Mouse (Mus musculus): ENCODE results near the gene Pax2.

The Pax2 gene

GRCm38 (mm10) chr19:44755693-44756420 lies at the start of gene Pax2:
Gene Pax2 (plus strand): TSS chr19:44756045.
- ChIA-PET CTCF (interaction anchor here (0.6 to 3.9 kb wide), 30 partner anchors 12 to 509 kb away, joined by 3 to 33 read pairs (median 4); no protein-coding TSS in a partner anchor), POLR2A (interaction anchor here in 2 of 4 experiments (0.7 to 1.8 kb wide), 6 partner anchors 15 to 462 kb away, joined by 3 to 5 read pairs (median 4); partner anchors contain the start of genes Hif1an (in 1 of the 2) and Scd2 (in 1 of the 2))

- POLR2A ChIA-PET: interaction anchor here in 2 of 4 experiments (0.9 to 1.5 kb wide), 2 partner anchors 9 kb away, joined by 3 to 4 read pairs; no protein-coding TSS in a partner anchor
- CTCF ChIA-PET: no interaction called here
Observed at GRCm38 (mm10) chr19:44708885-44709284, 47.0 kb upstream of the Pax2 start.

DNA sequence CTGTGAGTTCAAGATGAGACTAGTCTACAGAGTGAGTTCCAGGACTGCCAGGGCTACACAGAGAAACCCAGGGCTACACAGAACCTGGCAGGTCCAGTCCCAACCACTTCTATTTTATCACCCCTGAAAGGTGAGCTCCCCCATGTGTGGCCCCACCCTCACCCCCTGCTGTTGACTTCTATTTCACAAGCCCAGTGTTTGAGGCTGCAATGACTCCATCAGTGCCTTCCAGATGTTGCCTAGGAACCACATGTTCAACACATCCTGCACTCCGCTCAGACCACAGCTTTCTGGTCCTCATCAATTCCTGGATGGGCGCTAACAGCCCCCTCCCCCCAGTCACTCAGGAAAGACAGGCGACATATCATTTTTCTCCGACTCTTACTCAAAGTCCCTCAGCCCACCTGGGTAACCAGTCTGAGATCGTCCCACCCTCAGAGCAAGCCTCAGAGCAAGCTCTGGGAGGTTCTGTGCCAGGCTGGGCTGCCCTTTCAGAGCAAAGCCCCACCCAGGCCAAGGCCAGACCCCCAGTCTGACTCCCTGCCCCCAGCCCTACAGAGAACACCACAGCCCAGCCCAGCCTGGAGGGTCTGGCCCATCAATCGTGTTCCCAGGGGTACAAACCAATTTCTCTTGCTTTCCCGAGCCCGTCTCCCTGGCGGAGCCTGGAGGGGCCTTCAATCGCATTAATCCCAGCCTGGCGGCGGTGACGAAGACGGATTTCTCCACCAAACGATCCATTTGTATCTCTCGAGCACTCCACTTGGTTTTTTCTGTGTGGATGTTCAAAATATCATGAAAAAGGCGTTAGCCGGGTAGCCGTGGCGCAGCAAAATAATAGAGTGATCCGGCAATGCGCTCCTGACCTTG lies 38.9 kb upstream of the Pax2 start:
- POLR2A ChIA-PET: interaction anchor here in 3 of 4 experiments (0.6 to 1.8 kb wide), 11 partner anchors 9 to 330 kb away, joined by 3 to 8 read pairs (median 3); partner anchors contain the start of gene Sfxn3 (in 1 of the 3)
- CTCF ChIA-PET: interaction anchor here in 3 of 4 experiments (0.6 to 1.9 kb wide), 5 partner anchors 28 to 314 kb away, joined by 3 to 6 read pairs (median 5); no protein-coding TSS in a partner anchor

GRCm38 (mm10) chr19:44719292-44720193 lies 36.3 kb upstream of the Pax2 start:
- CTCF ChIA-PET: interaction anchor here (0.6 to 1.6 kb wide), 16 partner anchors 12 to 1672 kb away, joined by 3 to 8 read pairs (median 3); no protein-coding TSS in a partner anchor
- POLR2A ChIA-PET: interaction anchor here (0.6 to 2.3 kb wide), 31 partner anchors 10 to 426 kb away, joined by 3 to 17 read pairs (median 3); partner anchors contain the start of genes Kazald1 (in 1 of the 4), Scd2 (in 1 of the 4) and Slf2 (in 1 of the 4)

GRCm38 (mm10) chr19:44720194-44720521 lies 35.7 kb upstream of the Pax2 start:
- ChIA-PET POLR2A (interaction anchor here (0.6 to 2.3 kb wide), 33 partner anchors 10 to 426 kb away, joined by 3 to 17 read pairs (median 3); partner anchors contain the start of genes Kazald1 (in 1 of the 4), Scd2 (in 1 of the 4) and Slf2 (in 1 of the 4)), CTCF (interaction anchor here (0.6 to 1.6 kb wide), 14 partner anchors 14 to 1671 kb away, joined by 3 to 8 read pairs (median 4); no protein-coding TSS in a partner anchor)

- CTCF ChIA-PET: interaction anchor here in 1 of 4 experiments (0.6 to 1.2 kb wide), 3 partner anchors 9 to 333 kb away, joined by 3 to 7 read pairs (median 5); no protein-coding TSS in a partner anchor
- POLR2A ChIA-PET: interaction anchor here in 3 of 4 experiments (0.5 to 3.6 kb wide), 10 partner anchors 8 to 351 kb away, joined by 3 to 9 read pairs (median 3); no protein-coding TSS in a partner anchor
Observed at GRCm38 (mm10) chr19:44723611-44724440, 32.0 kb upstream of the Pax2 start.

- CTCF ChIA-PET: no interaction called here
- POLR2A ChIA-PET: interaction anchor here in 2 of 4 experiments (0.7 to 3.6 kb wide), 5 partner anchors 10 to 48 kb away, joined by 3 to 9 read pairs (median 4); no protein-coding TSS in a partner anchor
Observed at GRCm38 (mm10) chr19:44725951-44726791, 29.7 kb upstream of the Pax2 start.

- CTCF ChIA-PET: interaction anchor here in 2 of 4 experiments (0.7 to 1.6 kb wide), 4 partner anchors 41 to 427 kb away, joined by 3 to 4 read pairs (median 3); no protein-coding TSS in a partner anchor
Observed at GRCm38 (mm10) chr19:44734116-44734515, 21.7 kb upstream of the Pax2 start.

GRCm38 (mm10) chr19:44734682-44735081 lies 21.2 kb upstream of the Pax2 start:
- CTCF ChIA-PET: interaction anchor here in 2 of 4 experiments (0.9 to 1.6 kb wide), 3 partner anchors 42 to 426 kb away, joined by 3 to 4 read pairs (median 3); no protein-coding TSS in a partner anchor
- POLR2A ChIA-PET: interaction anchor here in 2 of 4 experiments (0.7 to 1.0 kb wide), 3 partner anchors 14 to 1226 kb away, joined by 3 to 7 read pairs (median 3); no protein-coding TSS in a partner anchor

More at GRCm38 (mm10) chr19:44734116-44734515, 21.7 kb upstream of the Pax2 start:
- POLR2A ChIA-PET: interaction anchor here in 2 of 4 experiments (0.6 to 1.0 kb wide), 5 partner anchors 14 to 134 kb away, joined by 3 to 8 read pairs (median 3); no protein-coding TSS in a partner anchor

DNA sequence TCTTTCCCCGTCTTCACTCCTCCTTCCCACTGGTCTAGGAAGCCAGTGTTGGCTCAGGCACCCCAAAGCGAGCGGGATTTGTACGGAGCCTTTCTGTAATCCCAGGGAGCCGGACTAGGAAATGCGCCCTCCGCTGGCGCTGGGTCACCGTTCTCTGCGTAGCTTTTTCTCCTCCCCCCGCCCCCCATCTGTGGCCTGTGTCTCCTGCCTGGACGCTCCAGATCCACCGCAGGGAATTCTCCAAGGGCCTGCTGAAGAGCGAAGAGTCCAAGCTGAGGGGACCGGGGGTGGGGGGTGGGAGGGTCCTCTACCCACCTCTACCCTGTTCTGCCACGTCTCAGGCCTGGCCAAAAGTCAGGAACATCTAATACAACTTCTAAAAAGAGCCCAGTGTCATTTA lies 15.5 kb upstream of the Pax2 start:
- ChIA-PET POLR2A (interaction anchor here in 2 of 4 experiments (0.9 to 1.1 kb wide), 3 partner anchors 21 to 95 kb away, joined by 3 read pairs; no protein-coding TSS in a partner anchor), CTCF (interaction anchor here (0.6 to 1.5 kb wide), 12 partner anchors 15 to 153 kb away, joined by 3 to 5 read pairs (median 3); partner anchors contain the start of gene Pax2 (in 1 of the 4))

- ChIA-PET CTCF (no interaction called here), POLR2A (interaction anchor here in 1 of 4 experiments (0.5 kb wide), 1 partner anchor 26 kb away, joined by 3 read pairs; no protein-coding TSS in a partner anchor)
Observed at GRCm38 (mm10) chr19:44741091-44741763, 14.6 kb upstream of the Pax2 start.

DNA sequence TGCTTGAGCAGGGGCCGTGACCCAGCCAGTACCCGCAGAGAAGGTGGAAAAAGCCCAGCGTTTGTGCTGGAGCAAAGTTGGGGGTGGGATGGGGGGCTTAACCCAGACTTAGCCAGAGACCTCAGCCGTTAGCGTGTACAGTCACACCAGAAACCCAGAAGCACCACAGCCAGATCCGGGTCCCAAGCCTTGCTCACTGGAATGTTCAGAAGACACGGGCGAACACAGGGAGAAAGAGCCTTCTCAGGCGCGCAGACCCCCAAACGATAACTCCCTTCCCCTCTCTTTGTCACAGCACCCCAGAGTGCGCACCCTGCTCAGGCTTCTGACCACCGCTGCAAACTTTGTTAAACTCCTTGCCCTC lies 14.1 kb upstream of the Pax2 start:
- ChIA-PET POLR2A (interaction anchor here in 1 of 4 experiments (0.5 to 1.0 kb wide), 2 partner anchors 18 to 26 kb away, joined by 3 read pairs; no protein-coding TSS in a partner anchor), CTCF (no interaction called here)

- CTCF ChIA-PET: no interaction called here
- POLR2A ChIA-PET: interaction anchor here in 1 of 4 experiments (1.0 kb wide), 1 partner anchor 18 kb away, joined by 3 read pairs; no protein-coding TSS in a partner anchor
Observed at GRCm38 (mm10) chr19:44742131-44743020, 13.5 kb upstream of the Pax2 start.

DNA sequence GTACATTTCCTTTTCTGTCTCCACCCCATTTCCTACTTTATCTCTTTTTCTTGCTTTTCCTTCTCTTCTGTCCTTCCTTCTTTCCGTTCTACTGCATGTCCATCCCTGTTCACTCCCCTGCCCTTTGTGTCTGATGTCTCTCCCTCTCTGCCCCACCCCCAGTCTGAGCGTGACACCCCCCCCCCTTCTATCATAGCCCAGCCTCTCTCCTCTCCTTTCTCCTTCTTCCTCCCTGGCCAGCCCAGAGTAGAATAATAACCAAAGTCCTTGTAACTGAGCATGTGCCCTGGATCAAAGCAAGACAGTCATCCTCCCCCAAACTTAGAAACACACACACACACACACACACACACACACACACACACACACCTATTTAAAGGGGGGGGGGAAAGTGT lies 12.8 kb upstream of the Pax2 start:
- CTCF ChIA-PET: no interaction called here
- POLR2A ChIA-PET: no interaction called here

Data from embryonic stem cell, embryonic (primary cell).